Mouse (Mus musculus) heart, embryonic 10.5 days (tissue): ENCODE measurements around the gene Homer2. TPM values are rescaled to one million over a fixed set of nuclear protein-coding genes. Genes with fewer than 3 reads are reported as not detected.

Source experiments
- DNase-seq: peaks from one replicate; pipeline ENCODE4 v3.0.0-alpha.2; 2017; ENCODE audit warnings: low spot score
- H3K27ac ChIP-seq: fragments of 300-500 bp; sonication (generic); 2 replicates; pipeline ENCODE4 v1.5.1; 2016; ENCODE audit warnings: mild to moderate bottlenecking
- H3K27me3 ChIP-seq: fragments of 300-500 bp; sonication (generic); 2 replicates; pipeline ENCODE4 v1.6.1; 2016; ENCODE audit warnings: mild to moderate bottlenecking; ENCODE audit not compliant: poor library complexity, insufficient read depth, severe bottlenecking
- H3K36me3 ChIP-seq: fragments of 300-500 bp; sonication (generic); 2 replicates; pipeline ENCODE4 v1.6.1; 2016; ENCODE audit warnings: mild to moderate bottlenecking, moderate library complexity
- H3K4me1 ChIP-seq: fragments of 300-500 bp; sonication (generic); 2 replicates; pipeline ENCODE4 v1.6.1; 2016; ENCODE audit warnings: mild to moderate bottlenecking
- H3K4me3 ChIP-seq: fragments of 300-500 bp; sonication (generic); 2 replicates; pipeline ENCODE4 v1.5.1; 2016; ENCODE audit warnings: mild to moderate bottlenecking, moderate library complexity
- H3K9me3 ChIP-seq: fragments of 300-500 bp; sonication (generic); 2 replicates; pipeline ENCODE4 v1.6.1; 2016; ENCODE audit warnings: mild to moderate bottlenecking, moderate library complexity
- WGBS: fragments of 180-500 bp; shearing (Covaris S2); methylation state at CpG from one replicate; pipeline ENCODE4 v1.1.7; 2016; 5-methylcytosine and 5-hydroxymethylcytosine counted together
- polyA plus RNA-seq: library from polyadenylated mRNA; unstranded; fragments of >200 nt; fragmentation: Nextera tagmentation; extraction: Ambion mirVana; gene quantifications from 2 replicates; pipeline ENCODE4 v1.2.1, GENCODE M21; 2016

Gene Homer2
- 119 and 154 TPM in 2 replicates for polyA plus RNA-seq

DNA sequence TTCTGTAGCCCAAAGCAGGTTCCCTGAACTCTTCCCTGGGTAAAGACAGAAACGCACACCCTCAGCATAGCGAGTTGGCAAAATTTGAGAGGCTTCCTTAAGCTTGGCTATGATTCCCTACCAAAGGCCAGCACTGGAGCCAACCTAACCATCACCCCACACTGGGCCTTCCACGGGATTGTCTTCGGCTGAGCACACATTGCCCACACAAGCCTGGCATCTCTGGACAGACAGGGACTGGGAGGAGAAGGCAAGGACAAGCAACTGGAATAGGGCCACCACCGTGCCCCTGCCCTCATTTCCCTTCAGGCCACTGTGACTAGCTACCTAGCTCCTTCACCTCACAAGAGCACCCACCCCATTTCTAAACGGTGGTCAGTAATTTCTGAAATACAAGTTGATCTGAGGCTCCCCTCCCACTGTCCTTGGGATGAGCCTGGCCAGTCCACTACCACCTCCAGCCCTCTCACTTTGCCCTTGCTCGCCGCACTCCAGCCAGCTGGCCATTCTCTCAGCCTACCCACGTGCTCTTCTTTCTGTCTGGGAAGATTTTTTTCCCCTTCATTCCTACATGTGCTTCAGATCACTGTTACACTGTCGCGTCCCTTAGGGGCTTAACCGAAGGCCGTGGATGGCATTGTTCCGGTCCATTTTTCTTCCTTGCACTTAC, at the start of gene Homer2:
Gene Homer2, minus strand, starts transcription at position 57 of the 670 bp plus-strand sequence.
- Histone ChIP-seq H3K4me3 (peak within 1 kb of the TSS; percentile 83), H3K36me3 (no peaks in the 10 kb centered on the region), H3K27me3 (peaks cover 23% of the 10 kb centered on the region), H3K9me3 (no peaks in the 10 kb centered on the region), H3K4me1 (peaks cover 36% of the 10 kb centered on the region), H3K27ac (peak within 1 kb of the TSS; percentile 97)
- DNase-seq: no peak
- 71% methylated on average over 14 of the region's 14 CpGs for WGBS

DNA sequence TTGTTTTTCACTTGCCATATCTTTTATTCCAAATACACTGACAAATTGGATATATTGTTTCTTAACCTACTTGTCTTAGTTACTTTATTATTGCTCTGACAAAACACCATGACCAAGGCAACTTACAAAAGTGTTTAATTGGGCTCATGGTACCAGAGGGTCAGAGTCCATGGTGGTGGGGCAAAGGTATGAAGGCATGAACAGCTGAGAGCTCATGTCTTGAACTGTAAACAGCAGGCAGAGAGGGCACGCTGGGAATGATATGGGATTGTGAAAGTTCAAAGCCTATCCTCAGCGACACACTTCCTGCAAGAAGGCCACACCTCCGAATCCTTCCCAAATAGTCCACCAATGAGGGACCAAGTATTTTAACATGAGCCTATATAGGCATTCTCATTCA, 40.6 kb upstream of the Homer2 start:
- WGBS: 76% methylated on average over 3 of the region's 3 CpGs
- Histone ChIP-seq H3K4me1 (peaks cover 10% of the 10 kb centered on the region; the same call in 1 of the 2 replicates), H3K9me3 (no peaks in the 10 kb centered on the region), H3K27me3 (no peaks in the 10 kb centered on the region), H3K27ac (no peak overlapping the region), H3K36me3 (no peaks in the 10 kb centered on the region), H3K4me3 (no peak overlapping the region)
- DNase-seq: no peak

GRCm38 (mm10) chr7:81744145-81744544, 36.8 kb upstream of the Homer2 start:
- 60% methylated on average over 4 of the region's 4 CpGs for WGBS
- DNase-seq: peak; percentile 87
- Histone ChIP-seq H3K36me3 (no peaks in the 10 kb centered on the region), H3K27me3 (no peaks in the 10 kb centered on the region), H3K9me3 (no peaks in the 10 kb centered on the region), H3K27ac (no peak overlapping the region), H3K4me3 (no peak overlapping the region), H3K4me1 (peaks cover 15% of the 10 kb centered on the region; the same call in 1 of the 2 replicates)

- H3K4me1 ChIP-seq: peaks cover 15% of the 10 kb centered on the region; the same call in 1 of the 2 replicates
- no peak overlapping the region for H3K27ac ChIP-seq
- WGBS: 84% methylated on average over 7 of the region's 7 CpGs
- no peaks in the 10 kb centered on the region for H3K27me3 ChIP-seq
- H3K4me3 ChIP-seq: no peak overlapping the region
- no peaks in the 10 kb centered on the region for H3K9me3 ChIP-seq
- DNase-seq: no peak
- no peaks in the 10 kb centered on the region for H3K36me3 ChIP-seq
Observed at GRCm38 (mm10) chr7:81740010-81740409, 32.7 kb upstream of the Homer2 start.

DNA sequence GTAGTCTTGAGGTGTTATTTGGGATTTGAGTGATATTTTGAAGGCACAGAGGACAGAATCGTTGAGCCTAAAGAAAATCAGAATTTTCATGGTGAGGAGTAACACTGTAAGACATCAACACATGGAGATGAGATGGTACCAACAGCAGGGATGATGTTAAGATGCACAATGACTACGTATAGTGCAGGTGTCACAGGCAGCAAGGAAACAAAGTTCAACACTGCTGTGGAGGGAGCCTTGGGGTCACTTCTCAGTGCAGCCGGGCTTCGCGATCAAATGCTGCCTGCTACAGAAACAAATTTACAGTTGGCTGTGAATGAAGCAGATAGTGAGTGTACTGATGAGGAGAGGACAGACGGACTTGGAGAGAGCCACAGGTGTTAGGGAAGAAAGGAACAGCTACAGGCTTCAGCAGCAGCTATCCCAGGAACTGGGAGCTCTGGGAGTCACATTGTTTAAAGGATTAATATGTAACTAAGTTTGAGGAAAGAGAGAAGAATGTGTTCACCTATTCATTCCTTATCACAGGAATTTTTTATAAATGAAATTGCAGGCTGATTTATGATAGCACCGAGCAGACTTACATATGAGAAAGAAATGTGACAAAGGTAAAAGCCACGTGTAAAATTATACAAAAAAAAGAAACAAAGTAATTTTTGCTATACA, 31.5 kb upstream of the Homer2 start:
- no peak overlapping the region for H3K27ac ChIP-seq
- H3K4me3 ChIP-seq: no peak overlapping the region
- no peak for DNase-seq
- H3K9me3 ChIP-seq: no peaks in the 10 kb centered on the region
- no peaks in the 10 kb centered on the region for H3K36me3 ChIP-seq
- 70% methylated on average over 8 of the region's 8 CpGs for WGBS
- H3K4me1 ChIP-seq: peaks cover 6% of the 10 kb centered on the region; the same call in 1 of the 2 replicates
- no peaks in the 10 kb centered on the region for H3K27me3 ChIP-seq

GRCm38 (mm10) chr7:81735300-81736048, 28.1 kb upstream of the Homer2 start:
- 68% methylated on average over 9 of the region's 9 CpGs for WGBS
- no peak overlapping the region for H3K4me3 ChIP-seq
- no peaks in the 10 kb centered on the region for H3K9me3 ChIP-seq
- H3K4me1 ChIP-seq: peaks cover 6% of the 10 kb centered on the region
- no peak for DNase-seq
- H3K36me3 ChIP-seq: no peaks in the 10 kb centered on the region
- H3K27ac ChIP-seq: no peak overlapping the region; the same call in 1 of the 2 replicates
- no peaks in the 10 kb centered on the region for H3K27me3 ChIP-seq

- no peak overlapping the region for H3K4me3 ChIP-seq
- no peak overlapping the region for H3K27ac ChIP-seq
- H3K36me3 ChIP-seq: no peaks in the 10 kb centered on the region
- no peak for DNase-seq
- H3K9me3 ChIP-seq: no peaks in the 10 kb centered on the region
- 82% methylated on average over 12 of the region's 12 CpGs for WGBS
- H3K27me3 ChIP-seq: no peaks in the 10 kb centered on the region
- peaks cover 9% of the 10 kb centered on the region for H3K4me1 ChIP-seq
Observed at GRCm38 (mm10) chr7:81732183-81733089, 25.1 kb upstream of the Homer2 start.

DNA sequence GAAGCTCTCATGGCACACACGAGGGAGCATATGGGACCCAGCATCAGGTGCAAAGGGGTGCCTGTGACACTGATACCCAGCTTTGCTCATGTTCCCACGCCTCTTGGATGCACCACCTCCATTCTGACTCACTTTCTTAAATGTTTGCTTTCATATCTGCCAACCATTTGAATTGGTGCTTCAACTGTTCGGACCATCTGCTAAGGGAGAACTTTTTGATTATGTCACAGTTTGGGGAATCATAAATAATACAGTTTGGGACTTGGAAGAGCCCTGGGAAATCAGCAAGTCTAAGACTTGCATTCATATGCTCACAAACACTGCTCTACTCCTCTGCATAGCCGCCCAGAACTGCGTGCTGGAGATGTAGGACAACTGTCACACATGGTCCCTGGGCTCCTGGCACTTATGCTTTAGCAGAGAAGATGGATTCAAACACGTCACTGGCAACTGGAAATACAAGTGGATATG, 23.9 kb upstream of the Homer2 start:
- no peak for DNase-seq
- Histone ChIP-seq H3K27me3 (no peaks in the 10 kb centered on the region), H3K4me1 (peaks cover 13% of the 10 kb centered on the region), H3K9me3 (no peaks in the 10 kb centered on the region), H3K4me3 (no peak overlapping the region), H3K27ac (no peak overlapping the region), H3K36me3 (no peaks in the 10 kb centered on the region)
- WGBS: 78% methylated on average over 6 of the region's 6 CpGs

DNA sequence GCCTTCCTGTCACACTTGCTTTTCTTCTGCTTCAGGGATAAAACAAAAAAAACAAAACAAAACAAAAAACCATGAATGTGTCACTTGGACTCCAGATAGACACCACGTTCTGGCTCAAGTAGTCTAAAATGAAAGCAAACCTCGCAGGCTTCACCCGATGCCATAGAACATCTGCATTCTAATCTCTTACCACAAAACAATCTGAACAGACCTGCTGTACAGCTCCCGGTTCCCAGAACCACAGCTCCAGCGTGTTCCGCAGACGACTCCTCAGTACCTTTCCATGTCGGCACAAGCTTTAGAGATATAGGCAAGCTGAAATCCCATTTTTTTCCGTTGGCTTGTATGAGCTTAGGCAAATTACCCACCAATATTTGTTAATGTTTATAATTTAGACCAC, 22.5 kb upstream of the Homer2 start:
- 82% methylated on average over 9 of the region's 9 CpGs for WGBS
- Histone ChIP-seq H3K4me3 (no peak overlapping the region), H3K36me3 (no peaks in the 10 kb centered on the region), H3K27me3 (no peaks in the 10 kb centered on the region), H3K9me3 (no peaks in the 10 kb centered on the region), H3K4me1 (peaks cover 23% of the 10 kb centered on the region), H3K27ac (no peak overlapping the region)
- DNase-seq: no peak

DNA sequence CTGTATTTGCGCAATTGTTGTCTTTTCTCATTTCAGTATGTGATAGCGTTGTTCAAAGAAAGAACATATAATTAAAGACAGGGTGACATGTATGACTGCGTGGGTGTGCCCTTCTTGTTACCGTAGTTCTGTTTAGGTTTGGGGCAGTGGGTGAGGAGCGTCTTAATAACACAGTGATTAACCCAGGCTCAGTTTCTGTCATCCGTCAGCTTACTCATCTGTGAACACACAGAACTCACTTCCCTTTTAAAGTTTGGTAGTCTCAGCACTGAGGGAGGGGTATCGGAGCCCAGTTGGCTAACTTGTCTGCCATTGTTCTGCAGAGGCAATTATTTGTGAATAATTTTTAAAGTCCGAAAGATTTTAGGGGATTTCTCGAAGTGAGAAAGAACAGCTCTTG, 20.4 kb upstream of the Homer2 start:
- no peaks in the 10 kb centered on the region for H3K36me3 ChIP-seq
- 0 out of 2 replicates have a peak overlapping the region, but pooled peaks have one; percentile 76 for H3K27ac ChIP-seq
- H3K4me3 ChIP-seq: no peak overlapping the region
- DNase-seq: no peak
- H3K27me3 ChIP-seq: no peaks in the 10 kb centered on the region
- no peaks in the 10 kb centered on the region for H3K9me3 ChIP-seq
- WGBS: 84% methylated on average over 9 of the region's 9 CpGs
- H3K4me1 ChIP-seq: peaks cover 27% of the 10 kb centered on the region

- DNase-seq: peak; percentile 79
- Histone ChIP-seq H3K27ac (peak overlapping the region; percentile 83), H3K36me3 (no peaks in the 10 kb centered on the region), H3K27me3 (no peaks in the 10 kb centered on the region), H3K9me3 (no peaks in the 10 kb centered on the region), H3K4me1 (peaks cover 34% of the 10 kb centered on the region), H3K4me3 (0 out of 2 replicates have a peak overlapping the region, but pooled peaks have one; percentile 41)
- 13% methylated on average over 2 of the region's 2 CpGs for WGBS
Observed at GRCm38 (mm10) chr7:81726728-81727005, 19.3 kb upstream of the Homer2 start.

DNA sequence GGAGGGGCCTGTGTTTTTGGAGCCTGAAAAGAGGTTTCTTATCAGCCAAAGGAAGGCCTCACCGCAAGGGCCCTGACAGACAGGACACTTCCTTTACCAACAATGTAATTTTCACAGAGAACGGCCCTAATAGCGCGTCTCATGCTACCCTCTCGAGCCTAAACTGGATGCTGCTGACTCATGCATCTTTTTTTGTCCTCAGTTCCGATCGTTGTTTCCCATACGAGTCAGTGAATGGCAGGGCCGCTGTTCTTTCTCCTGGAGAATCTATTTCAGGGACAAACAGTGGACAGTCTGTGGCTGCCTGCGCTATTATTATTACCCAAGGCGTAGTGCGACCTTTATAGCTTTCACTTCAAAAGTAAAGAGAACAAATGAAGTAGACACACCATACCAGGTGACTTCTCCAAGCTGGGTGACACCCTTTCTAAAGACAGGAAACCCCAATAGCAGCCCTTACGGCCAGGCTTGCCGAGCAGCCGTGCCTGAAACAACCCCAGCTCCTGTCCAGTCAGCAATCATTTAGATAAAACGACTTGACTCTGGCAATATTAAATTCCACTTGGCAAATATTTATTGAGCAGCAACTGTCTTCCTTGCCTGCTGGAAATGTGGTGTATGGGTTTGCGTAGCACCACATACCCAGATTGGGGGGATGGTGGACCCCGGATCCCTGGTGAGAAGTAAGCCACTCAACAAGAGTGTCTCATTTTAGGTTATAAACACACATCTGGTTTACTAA, 18.8 kb upstream of the Homer2 start:
- Histone ChIP-seq H3K27me3 (no peaks in the 10 kb centered on the region), H3K27ac (peak overlapping the region; percentile 83), H3K9me3 (no peaks in the 10 kb centered on the region), H3K4me1 (peaks cover 39% of the 10 kb centered on the region), H3K36me3 (no peaks in the 10 kb centered on the region), H3K4me3 (peak overlapping the region; percentile 41; the same call in 1 of the 2 replicates)
- DNase-seq: no peak
- WGBS: 26% methylated on average over 18 of the region's 18 CpGs
